Mouse (Mus musculus) stomach, postnatal 0 days (tissue): ENCODE measurements around the gene Ddx19b. TPM values are rescaled to one million over a fixed set of nuclear protein-coding genes. Genes with fewer than 3 reads are reported as not detected.

ENCODE experiments used
- ATAC-seq: fragments of 200-750 bp; cut with Nextera tagmentation; 2 replicates; pipeline ENCODE4 v1.8.0; 2017; ENCODE audit not compliant: low FRiP score, low TSS enrichment
- DNase-seq: peaks from one replicate; pipeline ENCODE4 v3.0.0-alpha.2; 2016; ENCODE audit warnings: low spot score
- H3K27ac ChIP-seq: fragments of 300-500 bp; sonication (generic); replicated peaks from 2 replicates; pipeline ENCODE4 v1.5.1; 2014; ENCODE audit warnings: mild to moderate bottlenecking, control low read depth
- H3K27me3 ChIP-seq: fragments of 300-500 bp; sonication (generic); 2 replicates; pipeline ENCODE4 v1.6.1; 2014; ENCODE audit warnings: low read length; ENCODE audit not compliant: control insufficient read depth, insufficient read depth
- H3K36me3 ChIP-seq: fragments of 300-500 bp; sonication (generic); 2 replicates; pipeline ENCODE4 v1.6.1; 2014; ENCODE audit warnings: low read length, mixed read lengths; ENCODE audit not compliant: control insufficient read depth, insufficient read depth
- H3K4me1 ChIP-seq: fragments of 300-500 bp; sonication (generic); replicated peaks from 2 replicates; pipeline ENCODE4 v1.6.1; 2014; ENCODE audit warnings: antibody characterized with exemption; ENCODE audit not compliant: control insufficient read depth, insufficient read depth
- H3K4me2 ChIP-seq: fragments of 300-500 bp; sonication (generic); replicated peaks from 2 replicates; pipeline ENCODE4 v1.6.1; 2014; ENCODE audit warnings: low read depth, mild to moderate bottlenecking, control low read depth, moderate library complexity
- H3K4me3 ChIP-seq: fragments of 300-500 bp; sonication (generic); 2 replicates; pipeline ENCODE4 v1.5.1; 2014; ENCODE audit warnings: low read depth, low read length, control low read depth
- H3K9ac ChIP-seq: fragments of 300-500 bp; sonication (generic); 2 replicates; pipeline ENCODE4 v1.6.1; 2014; ENCODE audit warnings: mild to moderate bottlenecking, low read length, control low read depth, mixed read lengths
- H3K9me3 ChIP-seq: fragments of 300-500 bp; sonication (generic); 2 replicates; pipeline ENCODE4 v1.6.1; 2016; ENCODE audit warnings: low read length; ENCODE audit not compliant: control insufficient read depth
- CTCF ChIP-seq: IDR thresholded peaks from 2 replicates; pipeline ENCODE4 v1.5.1; 2016; ENCODE audit warnings: antibody characterized with exemption, low read depth, mild to moderate bottlenecking, moderate library complexity
- EP300 ChIP-seq: optimal IDR thresholded peaks from 2 replicates; pipeline ENCODE3; 2016; ENCODE audit warnings: antibody characterized with exemption
- WGBS: fragments of 180-500 bp; shearing (Covaris S2); extraction: QIAGEN DNeasy Blood & Tissue Kit; methylation state at CpG from one replicate; pipeline ENCODE4 v1.1.7; 2014; 5-methylcytosine and 5-hydroxymethylcytosine counted together
- polyA plus RNA-seq: library from polyadenylated mRNA; unstranded; fragments of >200 nt; fragmentation: Nextera tagmentation; extraction: Ambion mirVana; gene quantifications from 2 replicates; pipeline ENCODE4 v1.2.1, GENCODE M21; 2015

Ddx19b gene
- polyA plus RNA-seq, 1 experiment from 2014 or later: 4.8 TPM

GRCm38 (mm10) chr8:110969910-110970770 is 61.4 kb downstream of the Ddx19b start:
- 12% methylated on average over 45 of the region's 45 CpGs for WGBS
- H3K36me3 ChIP-seq: 0 out of 2 replicates have a peak, but pooled peaks cover 3% of the 10 kb centered on the region
- no peak for TF ChIP-seq CTCF
- no peak for TF ChIP-seq EP300
- peak overlapping the region; percentile 46 for H3K4me3 ChIP-seq
- H3K4me2 ChIP-seq: peak overlapping the region; percentile 74
- peak; percentile 91 for DNase-seq
- ATAC-seq: peak; percentile 96
- no peaks in the 10 kb centered on the region for H3K27me3 ChIP-seq
- H3K9me3 ChIP-seq: no peaks in the 10 kb centered on the region
- H3K27ac ChIP-seq: no peak overlapping the region; the same call in 1 of the 2 replicates
- no peaks in the 10 kb centered on the region for H3K4me1 ChIP-seq
- H3K9ac ChIP-seq: peak overlapping the region; percentile 63

- no peak overlapping the region for H3K9ac ChIP-seq
- DNase-seq (no peak), ATAC-seq (no peak)
- 87% methylated on average over 9 of the region's 9 CpGs for WGBS
- TF ChIP-seq CTCF (no peak), EP300 (no peak)
- no peak overlapping the region for H3K27ac ChIP-seq
- no peaks in the 10 kb centered on the region for H3K27me3 ChIP-seq
- H3K36me3 ChIP-seq: peaks cover 2% of the 10 kb centered on the region; the same call in 1 of the 2 replicates
- H3K9me3 ChIP-seq: no peaks in the 10 kb centered on the region
- H3K4me1 ChIP-seq: no peaks in the 10 kb centered on the region
- H3K4me3 ChIP-seq: no peak overlapping the region
- no peak overlapping the region for H3K4me2 ChIP-seq
Measured at GRCm38 (mm10) chr8:110967326-110967725, 64.2 kb downstream of the Ddx19b start.

GRCm38 (mm10) chr8:110966586-110966985 is 65.0 kb downstream of the Ddx19b start:
- H3K9me3 ChIP-seq: no peaks in the 10 kb centered on the region
- no peak overlapping the region for H3K27ac ChIP-seq
- TF ChIP-seq CTCF: peak; percentile 19
- no peak for TF ChIP-seq EP300
- ATAC-seq: no peak
- WGBS: 70% methylated on average over 8 of the region's 8 CpGs
- H3K4me1 ChIP-seq: no peaks in the 10 kb centered on the region
- H3K4me2 ChIP-seq: no peak overlapping the region
- no peak overlapping the region for H3K9ac ChIP-seq
- H3K27me3 ChIP-seq: no peaks in the 10 kb centered on the region
- DNase-seq: no peak
- H3K36me3 ChIP-seq: peaks cover 2% of the 10 kb centered on the region; the same call in 1 of the 2 replicates
- no peak overlapping the region for H3K4me3 ChIP-seq

GRCm38 (mm10) chr8:110965594-110965993 is 66.0 kb downstream of the Ddx19b start:
- Histone ChIP-seq H3K4me1 (no peaks in the 10 kb centered on the region), H3K27ac (no peak overlapping the region; the same call in 1 of the 2 replicates), H3K4me2 (no peak overlapping the region), H3K9me3 (no peaks in the 10 kb centered on the region), H3K36me3 (peaks cover 2% of the 10 kb centered on the region; the same call in 1 of the 2 replicates), H3K9ac (no peak overlapping the region), H3K4me3 (no peak overlapping the region), H3K27me3 (no peaks in the 10 kb centered on the region)
- DNase-seq (peak; percentile 64), ATAC-seq (peak; percentile 43)
- 21% methylated on average over 7 of the region's 7 CpGs for WGBS
- TF ChIP-seq EP300 (no peak), CTCF (peak; percentile 60)

GRCm38 (mm10) chr8:110964666-110965065 is 66.9 kb downstream of the Ddx19b start:
- WGBS: 70% methylated on average over 7 of the region's 7 CpGs
- TF ChIP-seq CTCF (no peak), EP300 (no peak)
- Histone ChIP-seq H3K4me3 (no peak overlapping the region), H3K27me3 (no peaks in the 10 kb centered on the region), H3K4me2 (no peak overlapping the region), H3K4me1 (no peaks in the 10 kb centered on the region), H3K9ac (no peak overlapping the region), H3K36me3 (peaks cover 2% of the 10 kb centered on the region; the same call in 1 of the 2 replicates), H3K27ac (no peak overlapping the region), H3K9me3 (no peaks in the 10 kb centered on the region)
- DNase-seq (no peak), ATAC-seq (no peak)

GRCm38 (mm10) chr8:110963051-110963450 is 68.5 kb downstream of the Ddx19b start:
- no peak overlapping the region for H3K4me3 ChIP-seq
- H3K9ac ChIP-seq: no peak overlapping the region
- 83% methylated on average over 2 of the region's 2 CpGs for WGBS
- TF ChIP-seq EP300 (no peak), CTCF (no peak)
- DNase-seq (no peak), ATAC-seq (no peak)
- H3K4me2 ChIP-seq: no peak overlapping the region
- no peaks in the 10 kb centered on the region for H3K27me3 ChIP-seq
- no peak overlapping the region for H3K27ac ChIP-seq
- H3K9me3 ChIP-seq: no peaks in the 10 kb centered on the region
- peaks cover 2% of the 10 kb centered on the region; the same call in 1 of the 2 replicates for H3K36me3 ChIP-seq
- H3K4me1 ChIP-seq: no peaks in the 10 kb centered on the region
